Mouse (Mus musculus): ENCODE data around the gene Cuta. TPM values are rescaled to one million over a fixed set of nuclear protein-coding genes. Genes with fewer than 3 reads are reported as not detected.

Gene Cuta
- polyA plus RNA-seq, 1 experiment from 2014 or later, result 145 TPM

GRCm38 (mm10) chr17:26970221-26970620, 30.9 kb upstream of the Cuta start:
- no peak for ATAC-seq
- H3K27ac ChIP-seq, result no peak overlapping the region
- no peak overlapping the region for H3K4me2 ChIP-seq (replicated peaks)
- peaks cover 35% of the 10 kb centered on the region for H3K4me1 ChIP-seq (replicated peaks)
- peaks cover 63% of the 10 kb centered on the region for H3K36me3 ChIP-seq
- no peaks in the 10 kb centered on the region for H3K9me3 ChIP-seq
- H3K4me3 ChIP-seq (replicated peaks), result no peak overlapping the region
- H3K9ac ChIP-seq (replicated peaks), result no peak overlapping the region
- no peaks in the 10 kb centered on the region for H3K27me3 ChIP-seq
- WGBS, result 83% methylated on average over 8 of the region's 12 CpGs

GRCm38 (mm10) chr17:26969257-26969656, 29.9 kb upstream of the Cuta start:
- Histone ChIP-seq H3K27ac (no peak overlapping the region), H3K4me2 (replicated peaks) (no peak overlapping the region), H3K9ac (replicated peaks) (no peak overlapping the region), H3K36me3 (peaks cover 64% of the 10 kb centered on the region), H3K9me3 (no peaks in the 10 kb centered on the region), H3K4me1 (replicated peaks) (peaks cover 25% of the 10 kb centered on the region), H3K27me3 (no peaks in the 10 kb centered on the region), H3K4me3 (replicated peaks) (no peak overlapping the region)
- WGBS, result 83% methylated on average over 6 of the region's 6 CpGs
- no peak for ATAC-seq

- H3K4me2 ChIP-seq (replicated peaks), result no peak overlapping the region
- H3K36me3 ChIP-seq, result peaks cover 72% of the 10 kb centered on the region
- H3K27ac ChIP-seq, result no peak overlapping the region
- H3K9me3 ChIP-seq, result no peaks in the 10 kb centered on the region
- peaks cover 17% of the 10 kb centered on the region for H3K4me1 ChIP-seq (replicated peaks)
- 85% methylated on average over 6 of the region's 6 CpGs for WGBS
- no peak overlapping the region for H3K9ac ChIP-seq (replicated peaks)
- H3K4me3 ChIP-seq (replicated peaks), result no peak overlapping the region
- ATAC-seq, result no peak
- H3K27me3 ChIP-seq, result no peaks in the 10 kb centered on the region
These were observed 28.8 kb upstream of the Cuta start for GRCm38 (mm10) chr17:26968200-26968611.

- H3K36me3 ChIP-seq, result peaks cover 80% of the 10 kb centered on the region
- H3K4me3 ChIP-seq (replicated peaks), result no peak overlapping the region
- H3K9ac ChIP-seq (replicated peaks), result no peak overlapping the region
- H3K27me3 ChIP-seq, result no peaks in the 10 kb centered on the region
- no peak overlapping the region for H3K4me2 ChIP-seq (replicated peaks)
- no peak for ATAC-seq
- no peaks in the 10 kb centered on the region for H3K9me3 ChIP-seq
- 90% methylated on average over 6 of the region's 6 CpGs for WGBS
- no peak overlapping the region for H3K27ac ChIP-seq
- H3K4me1 ChIP-seq (replicated peaks), result peaks cover 15% of the 10 kb centered on the region
These were observed 28.1 kb upstream of the Cuta start for GRCm38 (mm10) chr17:26967477-26967876.

GRCm38 (mm10) chr17:26966993-26967392, 27.6 kb upstream of the Cuta start:
- H3K4me2 ChIP-seq (replicated peaks), result no peak overlapping the region
- H3K27me3 ChIP-seq, result no peaks in the 10 kb centered on the region
- 93% methylated on average over 11 of the region's 11 CpGs for WGBS
- peaks cover 85% of the 10 kb centered on the region for H3K36me3 ChIP-seq
- H3K4me1 ChIP-seq (replicated peaks), result peaks cover 11% of the 10 kb centered on the region
- no peak for ATAC-seq
- H3K27ac ChIP-seq, result no peak overlapping the region
- no peak overlapping the region for H3K4me3 ChIP-seq (replicated peaks)
- H3K9ac ChIP-seq (replicated peaks), result no peak overlapping the region; the same call in 1 of the 2 replicates
- H3K9me3 ChIP-seq, result no peaks in the 10 kb centered on the region

- Histone ChIP-seq H3K9ac (replicated peaks) (no peak overlapping the region), H3K4me3 (replicated peaks) (no peak overlapping the region), H3K36me3 (peaks cover 98% of the 10 kb centered on the region), H3K27me3 (no peaks in the 10 kb centered on the region), H3K9me3 (no peaks in the 10 kb centered on the region), H3K4me1 (replicated peaks) (no peaks in the 10 kb centered on the region), H3K27ac (no peak overlapping the region), H3K4me2 (replicated peaks) (no peak overlapping the region)
- 87% methylated on average over 21 of the region's 21 CpGs for WGBS
- no peak for ATAC-seq
These were observed 22.3 kb upstream of the Cuta start for GRCm38 (mm10) chr17:26961572-26962240.

- 95% methylated on average over 4 of the region's 4 CpGs for WGBS
- no peak for ATAC-seq
- no peak overlapping the region for H3K4me3 ChIP-seq (replicated peaks)
These were observed 20.4 kb upstream of the Cuta start for GRCm38 (mm10) chr17:26959815-26960214.

GRCm38 (mm10) chr17:26958880-26959279, 19.5 kb upstream of the Cuta start:
- WGBS, result 66% methylated on average over 5 of the region's 5 CpGs
- Histone ChIP-seq H3K4me2 (replicated peaks) (no peak overlapping the region), H3K4me1 (replicated peaks) (peaks cover 8% of the 10 kb centered on the region), H3K4me3 (replicated peaks) (no peak overlapping the region), H3K9me3 (no peaks in the 10 kb centered on the region), H3K36me3 (peaks cover 93% of the 10 kb centered on the region), H3K9ac (replicated peaks) (no peak overlapping the region), H3K27ac (no peak overlapping the region), H3K27me3 (no peaks in the 10 kb centered on the region)
- no peak for ATAC-seq

More at GRCm38 (mm10) chr17:26959815-26960214, 20.4 kb upstream of the Cuta start:
- H3K4me2 ChIP-seq (replicated peaks), result no peak overlapping the region
- no peaks in the 10 kb centered on the region for H3K27me3 ChIP-seq
- H3K4me1 ChIP-seq (replicated peaks), result 0 out of 2 replicates have a peak, but pooled peaks cover 1% of the 10 kb centered on the region
- H3K9ac ChIP-seq (replicated peaks), result no peak overlapping the region
- H3K9me3 ChIP-seq, result no peaks in the 10 kb centered on the region
- H3K27ac ChIP-seq, result no peak overlapping the region
- peaks cover 98% of the 10 kb centered on the region for H3K36me3 ChIP-seq

- H3K4me1 ChIP-seq (replicated peaks), result peaks cover 18% of the 10 kb centered on the region
- no peak overlapping the region for H3K4me3 ChIP-seq (replicated peaks)
- no peaks in the 10 kb centered on the region for H3K9me3 ChIP-seq
- WGBS, result 92% methylated on average over 5 of the region's 5 CpGs
- H3K4me2 ChIP-seq (replicated peaks), result no peak overlapping the region
- H3K9ac ChIP-seq (replicated peaks), result no peak overlapping the region
- ATAC-seq, result no peak
- H3K27me3 ChIP-seq, result no peaks in the 10 kb centered on the region
- H3K36me3 ChIP-seq, result peaks cover 84% of the 10 kb centered on the region
- H3K27ac ChIP-seq, result no peak overlapping the region
These were observed 18.5 kb upstream of the Cuta start for GRCm38 (mm10) chr17:26957872-26958271.

- no peak overlapping the region for H3K9ac ChIP-seq (replicated peaks)
- H3K36me3 ChIP-seq, result peaks cover 75% of the 10 kb centered on the region
- WGBS, result 93% methylated on average over 18 of the region's 18 CpGs
- H3K27ac ChIP-seq, result no peak overlapping the region
- H3K4me2 ChIP-seq (replicated peaks), result no peak overlapping the region
- no peak for ATAC-seq
- no peak overlapping the region for H3K4me3 ChIP-seq (replicated peaks)
- no peaks in the 10 kb centered on the region for H3K27me3 ChIP-seq
- no peaks in the 10 kb centered on the region for H3K9me3 ChIP-seq
- H3K4me1 ChIP-seq (replicated peaks), result peaks cover 28% of the 10 kb centered on the region
These were observed 17.5 kb upstream of the Cuta start for GRCm38 (mm10) chr17:26956895-26957294.

GRCm38 (mm10) chr17:26956309-26956708, 16.9 kb upstream of the Cuta start:
- no peaks in the 10 kb centered on the region for H3K27me3 ChIP-seq
- WGBS, result 84% methylated on average over 5 of the region's 5 CpGs
- ATAC-seq, result no peak
- H3K36me3 ChIP-seq, result peaks cover 69% of the 10 kb centered on the region
- H3K9ac ChIP-seq (replicated peaks), result no peak overlapping the region; the same call in 1 of the 2 replicates
- peaks cover 33% of the 10 kb centered on the region for H3K4me1 ChIP-seq (replicated peaks)
- no peak overlapping the region for H3K4me2 ChIP-seq (replicated peaks)
- H3K4me3 ChIP-seq (replicated peaks), result no peak overlapping the region
- no peaks in the 10 kb centered on the region for H3K9me3 ChIP-seq
- H3K27ac ChIP-seq, result no peak overlapping the region

- H3K4me2 ChIP-seq (replicated peaks), result peak overlapping the region; percentile 88
- peaks cover 58% of the 10 kb centered on the region for H3K4me1 ChIP-seq (replicated peaks)
- ATAC-seq, result no peak
- peak overlapping the region; percentile 74 for H3K4me3 ChIP-seq (replicated peaks)
- 15% methylated on average over 15 of the region's 16 CpGs for WGBS
- peaks cover 43% of the 10 kb centered on the region for H3K36me3 ChIP-seq
- H3K9me3 ChIP-seq, result no peaks in the 10 kb centered on the region
- no peaks in the 10 kb centered on the region for H3K27me3 ChIP-seq
- peak overlapping the region; percentile 56; the same call in 1 of the 2 replicates for H3K27ac ChIP-seq
- H3K9ac ChIP-seq (replicated peaks), result peak overlapping the region; percentile 92
These were observed 14.4 kb upstream of the Cuta start for GRCm38 (mm10) chr17:26953726-26954125.

- Histone ChIP-seq H3K36me3 (peaks cover 38% of the 10 kb centered on the region), H3K27me3 (no peaks in the 10 kb centered on the region), H3K27ac (peak overlapping the region; percentile 56), H3K4me1 (replicated peaks) (peaks cover 59% of the 10 kb centered on the region), H3K4me3 (replicated peaks) (peak overlapping the region; percentile 74), H3K4me2 (replicated peaks) (peak overlapping the region; percentile 88), H3K9ac (replicated peaks) (peak overlapping the region; percentile 92), H3K9me3 (no peaks in the 10 kb centered on the region)
- ATAC-seq, result no peak
- 17% methylated on average over 6 of the region's 6 CpGs for WGBS
These were observed 13.8 kb upstream of the Cuta start for GRCm38 (mm10) chr17:26953201-26953600.
